Mouse (Mus musculus) ES-Bruce4 (cell line): ENCODE measurements at regions not wholly inside any gene's neighbourhood (a gene's known extent, or its start where the extent isn't known, plus 50 kb on each side); places are given as distances from the start of the nearest gene placed in this dataset.

Experiments used
- CTCF ChIP-seq: IDR thresholded peaks from one replicate; pipeline ENCODE4 v1.8.1; 2011; ENCODE audit warnings: low read depth, low read length
- POLR2A ChIP-seq: IDR thresholded peaks from one replicate; pipeline ENCODE4 v1.8.1; 2011; ENCODE audit warnings: low read length; ENCODE audit not compliant: insufficient read depth

DNA sequence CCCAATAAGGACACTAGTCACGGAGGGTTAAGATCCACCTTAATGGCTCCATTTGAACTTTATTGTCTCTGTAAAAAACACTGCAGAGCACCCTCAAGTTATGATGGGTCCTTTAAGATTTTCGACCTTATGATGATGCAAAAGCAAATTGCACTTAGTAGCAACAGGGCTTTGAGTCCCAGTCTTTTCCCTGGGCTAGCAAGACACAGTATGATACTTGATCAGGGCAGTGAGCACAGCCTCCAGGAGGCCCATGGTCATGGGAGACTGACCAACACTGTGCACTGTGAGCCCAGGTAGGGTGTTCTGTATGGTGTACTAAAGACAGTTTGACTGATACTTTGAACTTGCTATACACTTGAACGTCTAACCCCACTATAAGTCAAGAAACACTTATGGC, 73.4 kb upstream of the Lnx1 start:
- TF ChIP-seq POLR2A, result no peak
- no peak for TF ChIP-seq CTCF
